Mouse (Mus musculus): ENCODE measurements around the gene Tbx15.

GRCm38 (mm10) chr3:99235804-99236755, 4.1 kb upstream of the Tbx15 start:
- no peak for TF ChIP-seq POLR2A (IDR thresholded peaks at IDR 0.05; ENCODE audit: insufficient read depth, low read length)
- no peak for TF ChIP-seq CTCF (IDR thresholded peaks at IDR 0.05; ENCODE audit: low read depth, low read length)
- no peak for TF ChIP-seq EP300 (IDR thresholded peaks at IDR 0.05; ENCODE audit: insufficient read depth, low read depth, low read length)

Measured in ES-Bruce4 (cell line).